Mouse (Mus musculus) forebrain, postnatal 0 days (tissue): ENCODE data around the gene Nfia. TPM values are rescaled to one million over a fixed set of nuclear protein-coding genes. Genes with fewer than 3 reads are reported as not detected.

Experiments used
- ATAC-seq: fragments of 200-750 bp; cut with Nextera tagmentation; 2 replicates; pipeline ENCODE4 v1.8.0; 2017; ENCODE audit warnings: mild to moderate bottlenecking, moderate library complexity
- DNase-seq: peaks from one replicate; pipeline ENCODE4 v3.0.0-alpha.2; 2015
- H3K27ac ChIP-seq: fragments of 300-500 bp; sonication (generic); 2 replicates; pipeline ENCODE4 v1.5.1; 2014; ENCODE audit warnings: low read depth, mild to moderate bottlenecking, antibody characterized with exemption, low read length, moderate library complexity, mixed read lengths
- H3K27me3 ChIP-seq: fragments of 300-500 bp; sonication (generic); 2 replicates; pipeline ENCODE4 v1.6.1; 2014; ENCODE audit warnings: mild to moderate bottlenecking, low read length, mixed read lengths; ENCODE audit not compliant: insufficient read depth
- H3K36me3 ChIP-seq: fragments of 300-500 bp; sonication (generic); 2 replicates; pipeline ENCODE4 v1.6.1; 2014; ENCODE audit warnings: mild to moderate bottlenecking, moderate library complexity; ENCODE audit not compliant: insufficient read depth
- H3K4me1 ChIP-seq: fragments of 300-500 bp; sonication (generic); 2 replicates; pipeline ENCODE4 v1.6.1; 2014; ENCODE audit warnings: antibody characterized with exemption; ENCODE audit not compliant: insufficient read depth
- H3K4me2 ChIP-seq: fragments of 300-500 bp; sonication (generic); 2 replicates; pipeline ENCODE4 v1.6.1; 2014; ENCODE audit warnings: low read depth, mild to moderate bottlenecking, moderate library complexity
- H3K4me3 ChIP-seq: fragments of 300-500 bp; sonication (generic); 2 replicates; pipeline ENCODE4 v1.5.1; 2014; ENCODE audit warnings: low read depth, low read length, mixed read lengths
- H3K9ac ChIP-seq: fragments of 300-500 bp; sonication (generic); 2 replicates; pipeline ENCODE4 v1.6.1; 2014; ENCODE audit warnings: mild to moderate bottlenecking
- H3K9me3 ChIP-seq: fragments of 300-500 bp; sonication (generic); 2 replicates; pipeline ENCODE4 v1.6.1; 2016; ENCODE audit warnings: low read length
- CTCF ChIP-seq: sonication (generic); IDR thresholded peaks from 2 replicates; pipeline ENCODE4 v1.5.1; 2016; ENCODE audit warnings: antibody characterized with exemption, control low read depth, low read depth
- WGBS: fragments of 180-500 bp; shearing (Covaris S2); extraction: QIAGEN DNeasy Blood & Tissue Kit; methylation state at CpG from one replicate; pipeline ENCODE4 v1.1.7; 2014; 5-methylcytosine and 5-hydroxymethylcytosine counted together
- polyA plus RNA-seq: library from polyadenylated mRNA; unstranded; fragments of >200 nt; fragmentation: Nextera tagmentation; extraction: Ambion mirVana; gene quantifications from 2 replicates; pipeline ENCODE4 v1.2.1, GENCODE M21; 2015
- total RNA-seq: library from RNA; depleted of rRNA; stranded (reverse); fragments of >200 nt; gene quantifications from 2 replicates; pipeline ENCODE4 v1.2.3, GENCODE M21; 2014

The Nfia gene
- total and polyA plus RNA-seq, 2 experiments from 2014 or later, result 44.1 to 57.5 TPM

- Histone ChIP-seq H3K9ac (no peak overlapping the region), H3K9me3 (no peaks in the 10 kb centered on the region), H3K4me3 (no peak overlapping the region), H3K27ac (no peak overlapping the region), H3K4me2 (no peak overlapping the region), H3K4me1 (no peaks in the 10 kb centered on the region), H3K27me3 (no peaks in the 10 kb centered on the region), H3K36me3 (no peaks in the 10 kb centered on the region)
- no peak for TF ChIP-seq CTCF
- 47% methylated on average over 3 of the region's 3 CpGs for WGBS
- ATAC-seq (peak; percentile 12; the same call in 1 of the 2 replicates), DNase-seq (peak; percentile 10)
These were observed 259.3 kb downstream of the Nfia start for GRCm38 (mm10) chr4:98031871-98032270.

GRCm38 (mm10) chr4:98032332-98032731 lies 259.8 kb downstream of the Nfia start:
- no peak overlapping the region for H3K4me3 ChIP-seq
- H3K4me2 ChIP-seq, result no peak overlapping the region
- DNase-seq (peak; percentile 35), ATAC-seq (peak; percentile 82; the same call in 1 of the 2 replicates)
- no peaks in the 10 kb centered on the region for H3K27me3 ChIP-seq
- no peak overlapping the region for H3K27ac ChIP-seq
- no peaks in the 10 kb centered on the region for H3K36me3 ChIP-seq
- no peak overlapping the region for H3K9ac ChIP-seq
- TF ChIP-seq CTCF, result no peak
- no peaks in the 10 kb centered on the region for H3K4me1 ChIP-seq
- 39% methylated on average over 5 of the region's 5 CpGs for WGBS
- no peaks in the 10 kb centered on the region for H3K9me3 ChIP-seq

GRCm38 (mm10) chr4:98039095-98039494 lies 266.6 kb downstream of the Nfia start:
- WGBS, result 78% methylated on average over 5 of the region's 5 CpGs
- Histone ChIP-seq H3K9me3 (no peaks in the 10 kb centered on the region), H3K27ac (no peak overlapping the region), H3K4me2 (no peak overlapping the region), H3K9ac (no peak overlapping the region), H3K4me1 (0 out of 2 replicates have a peak, but pooled peaks cover 4% of the 10 kb centered on the region), H3K36me3 (no peaks in the 10 kb centered on the region), H3K27me3 (no peaks in the 10 kb centered on the region), H3K4me3 (no peak overlapping the region)
- no peak for ATAC-seq
- no peak for TF ChIP-seq CTCF
- no peak for DNase-seq

- no peak for TF ChIP-seq CTCF
- no peak overlapping the region for H3K4me2 ChIP-seq
- DNase-seq (no peak), ATAC-seq (no peak)
- WGBS, result 70% methylated on average over 7 of the region's 7 CpGs
- H3K4me3 ChIP-seq, result no peak overlapping the region
- no peak overlapping the region for H3K27ac ChIP-seq
- 0 out of 2 replicates have a peak, but pooled peaks cover 4% of the 10 kb centered on the region for H3K4me1 ChIP-seq
- no peaks in the 10 kb centered on the region for H3K9me3 ChIP-seq
- H3K36me3 ChIP-seq, result no peaks in the 10 kb centered on the region
- H3K27me3 ChIP-seq, result no peaks in the 10 kb centered on the region
- H3K9ac ChIP-seq, result no peak overlapping the region
These were observed 267.6 kb downstream of the Nfia start for GRCm38 (mm10) chr4:98040179-98040578.

- 95% methylated on average over 8 of the region's 8 CpGs for WGBS
- no peak for DNase-seq
- Histone ChIP-seq H3K4me1 (0 out of 2 replicates have a peak, but pooled peaks cover 4% of the 10 kb centered on the region), H3K9me3 (no peaks in the 10 kb centered on the region), H3K4me3 (no peak overlapping the region), H3K9ac (no peak overlapping the region), H3K4me2 (no peak overlapping the region), H3K36me3 (no peaks in the 10 kb centered on the region), H3K27me3 (no peaks in the 10 kb centered on the region), H3K27ac (no peak overlapping the region)
- no peak for ATAC-seq
- no peak for TF ChIP-seq CTCF
These were observed 272.1 kb downstream of the Nfia start for GRCm38 (mm10) chr4:98044611-98045010.

GRCm38 (mm10) chr4:98047369-98047768 lies 274.8 kb downstream of the Nfia start:
- Histone ChIP-seq H3K27ac (no peak overlapping the region), H3K4me3 (no peak overlapping the region), H3K9me3 (no peaks in the 10 kb centered on the region), H3K4me2 (no peak overlapping the region), H3K4me1 (no peaks in the 10 kb centered on the region), H3K9ac (no peak overlapping the region), H3K27me3 (no peaks in the 10 kb centered on the region), H3K36me3 (no peaks in the 10 kb centered on the region)
- no peak for TF ChIP-seq CTCF
- DNase-seq (no peak), ATAC-seq (no peak)

- Histone ChIP-seq H3K4me3 (no peak overlapping the region), H3K9me3 (0 out of 2 replicates have a peak, but pooled peaks cover 6% of the 10 kb centered on the region), H3K27ac (no peak overlapping the region), H3K36me3 (no peaks in the 10 kb centered on the region), H3K27me3 (no peaks in the 10 kb centered on the region), H3K9ac (no peak overlapping the region), H3K4me2 (no peak overlapping the region), H3K4me1 (no peaks in the 10 kb centered on the region)
- 39% methylated on average over 7 of the region's 7 CpGs for WGBS
- DNase-seq (no peak), ATAC-seq (no peak)
- TF ChIP-seq CTCF, result no peak
These were observed 277.1 kb downstream of the Nfia start for GRCm38 (mm10) chr4:98049584-98049983.
